Mouse (Mus musculus): ENCODE measurements around the gene Rerg. TPM values are rescaled to one million over a fixed set of nuclear protein-coding genes. Genes with fewer than 3 reads are reported as not detected.

Gene Rerg
- polyA plus RNA-seq, 1 experiment, result not detected

DNA sequence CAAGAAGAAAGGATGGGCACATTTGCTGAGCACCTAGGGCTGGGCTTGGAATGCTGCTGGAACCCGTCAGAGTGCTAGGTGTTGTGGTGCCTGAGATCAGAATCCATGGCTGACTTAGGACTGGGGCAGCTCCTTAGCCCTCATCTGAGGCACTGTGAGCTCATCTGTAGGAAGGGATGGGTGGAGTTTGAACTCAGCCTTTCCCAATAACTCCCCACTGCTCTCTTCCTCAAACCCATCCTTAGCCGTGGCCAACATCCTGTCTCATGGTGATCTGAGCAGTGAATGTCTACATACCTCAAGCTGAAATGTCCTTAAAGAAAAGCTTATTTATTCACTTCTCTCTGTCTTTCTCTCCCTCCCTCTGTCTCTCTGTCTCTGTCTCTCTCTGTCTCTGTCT lies 19.3 kb downstream of the Rerg start:
- H3K36me3 ChIP-seq (replicated peaks; ENCODE audit: low read length), result no peaks in the 10 kb centered on the region
- no peaks in the 10 kb centered on the region for H3K27me3 ChIP-seq (replicated peaks)
- no peak overlapping the region for H3K4me3 ChIP-seq (replicated peaks)
- no peak for TF ChIP-seq FLI1 (IDR thresholded peaks at IDR 0.05; ENCODE audit: low read length)
- no peak for TF ChIP-seq GATA1 (IDR thresholded peaks at IDR 0.05; ENCODE audit: borderline replicate concordance, low read length)
- peaks cover 13% of the 10 kb centered on the region for H3K9me3 ChIP-seq
- no peaks in the 10 kb centered on the region for H3K4me1 ChIP-seq

DNA sequence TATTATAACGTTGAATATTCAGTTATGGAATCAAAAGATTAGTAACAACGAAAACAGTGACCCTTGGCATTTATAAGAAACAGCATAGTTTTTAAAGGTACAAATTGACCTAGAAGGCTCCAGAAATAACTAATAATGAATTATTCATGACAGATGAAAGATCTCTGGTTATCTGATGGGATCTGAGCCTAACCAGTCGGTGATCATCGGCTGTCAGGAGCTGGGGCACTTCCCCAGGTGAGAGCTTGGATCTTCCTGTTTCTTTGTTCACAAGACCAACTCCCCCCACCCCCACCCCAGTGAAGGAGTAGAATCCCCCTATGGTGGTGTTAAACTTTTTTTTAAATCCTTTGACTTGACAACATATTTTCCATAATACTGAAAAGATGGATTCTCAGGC lies 20.5 kb downstream of the Rerg start:
- Histone ChIP-seq H3K4me1 (no peaks in the 10 kb centered on the region), H3K9me3 (peaks cover 16% of the 10 kb centered on the region), H3K4me3 (replicated peaks) (no peak overlapping the region), H3K27me3 (replicated peaks) (no peaks in the 10 kb centered on the region), H3K36me3 (replicated peaks; ENCODE audit: low read length) (no peaks in the 10 kb centered on the region)
- TF ChIP-seq FLI1 (IDR thresholded peaks at IDR 0.05; ENCODE audit: low read length) (no peak), GATA1 (IDR thresholded peaks at IDR 0.05; ENCODE audit: borderline replicate concordance, low read length) (no peak)

DNA sequence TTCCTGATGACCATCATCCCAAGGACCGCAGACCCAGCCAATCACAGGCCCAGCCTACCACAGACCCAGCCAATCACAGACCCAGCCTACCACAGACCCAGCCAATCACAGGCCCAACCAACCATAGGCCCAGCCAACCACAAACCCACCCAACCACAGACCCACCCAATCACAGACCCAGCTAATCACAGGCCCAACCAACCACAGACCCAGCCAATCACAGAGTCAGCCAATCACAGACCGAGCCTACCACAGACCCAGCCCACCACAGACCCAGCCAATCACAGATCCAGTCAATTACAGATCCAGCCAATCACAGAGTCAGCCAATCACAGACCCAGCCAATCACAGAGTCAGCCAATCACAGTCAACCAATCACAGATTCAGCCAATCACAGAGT lies 23.4 kb downstream of the Rerg start:
- Histone ChIP-seq H3K4me3 (replicated peaks) (no peak overlapping the region), H3K9me3 (peaks cover 14% of the 10 kb centered on the region), H3K36me3 (replicated peaks; ENCODE audit: low read length) (no peaks in the 10 kb centered on the region), H3K4me1 (no peaks in the 10 kb centered on the region), H3K27me3 (replicated peaks) (no peaks in the 10 kb centered on the region)
- no peak for TF ChIP-seq FLI1 (IDR thresholded peaks at IDR 0.05; ENCODE audit: low read length)
- no peak for TF ChIP-seq GATA1 (IDR thresholded peaks at IDR 0.05; ENCODE audit: borderline replicate concordance, low read length)

DNA sequence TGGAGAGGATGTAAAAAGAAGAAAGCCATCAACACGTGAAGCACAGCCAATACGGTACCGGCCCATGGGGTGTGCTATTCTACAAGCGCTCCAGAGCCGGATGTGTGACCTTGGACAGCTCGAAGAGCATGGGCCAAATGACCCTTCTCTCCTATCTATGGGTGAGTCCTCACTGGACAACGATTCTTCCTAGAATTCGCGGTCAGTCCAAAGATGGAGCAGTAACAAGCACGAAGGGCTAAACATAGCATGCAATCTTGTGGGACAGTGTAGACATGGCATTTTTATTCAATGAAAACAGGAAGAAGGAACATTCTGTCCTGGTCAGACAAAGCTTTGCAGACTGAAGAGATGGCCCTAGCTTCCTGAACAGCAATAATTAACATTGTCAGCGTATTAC lies 24.7 kb downstream of the Rerg start:
- no peaks in the 10 kb centered on the region for H3K27me3 ChIP-seq (replicated peaks)
- no peaks in the 10 kb centered on the region for H3K4me1 ChIP-seq
- no peak overlapping the region for H3K4me3 ChIP-seq (replicated peaks)
- H3K36me3 ChIP-seq (replicated peaks; ENCODE audit: low read length), result no peaks in the 10 kb centered on the region
- TF ChIP-seq GATA1 (IDR thresholded peaks at IDR 0.05; ENCODE audit: borderline replicate concordance, low read length) (no peak), FLI1 (IDR thresholded peaks at IDR 0.05; ENCODE audit: low read length) (no peak)
- peaks cover 14% of the 10 kb centered on the region for H3K9me3 ChIP-seq

DNA sequence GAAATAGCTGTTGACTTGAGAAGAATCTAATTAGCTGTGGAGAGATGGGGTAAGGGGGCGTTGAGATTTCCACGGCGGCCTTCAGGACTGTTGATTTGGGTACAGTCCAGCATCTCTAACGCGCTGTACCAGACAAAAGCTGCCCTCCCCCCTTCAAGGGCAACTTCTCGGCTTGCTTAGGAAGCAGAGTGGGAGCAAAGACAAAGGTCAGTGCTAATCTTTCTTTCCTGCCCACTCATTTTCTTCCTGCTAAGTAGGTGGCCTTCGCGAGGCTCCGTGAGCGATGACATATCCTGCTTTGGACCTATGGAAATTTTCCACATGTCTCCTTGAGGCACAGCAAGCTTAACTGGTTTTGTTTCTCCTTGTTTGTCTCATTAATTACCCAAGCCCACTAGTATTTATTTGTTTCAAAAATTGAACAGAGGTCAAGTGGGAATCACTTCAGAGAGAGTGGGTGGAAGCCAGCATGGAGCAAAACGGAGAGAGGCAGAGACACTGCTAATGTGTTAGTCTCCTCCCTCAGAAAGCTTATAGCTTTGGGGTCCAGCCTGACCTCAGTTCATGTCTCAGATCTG lies 25.2 kb downstream of the Rerg start:
- H3K9me3 ChIP-seq, result peaks cover 14% of the 10 kb centered on the region
- H3K27me3 ChIP-seq (replicated peaks), result no peaks in the 10 kb centered on the region
- H3K4me1 ChIP-seq, result no peaks in the 10 kb centered on the region
- H3K4me3 ChIP-seq (replicated peaks), result no peak overlapping the region
- TF ChIP-seq GATA1 (IDR thresholded peaks at IDR 0.05; ENCODE audit: borderline replicate concordance, low read length) (no peak), FLI1 (IDR thresholded peaks at IDR 0.05; ENCODE audit: low read length) (no peak)
- H3K36me3 ChIP-seq (replicated peaks; ENCODE audit: low read length), result no peaks in the 10 kb centered on the region

DNA sequence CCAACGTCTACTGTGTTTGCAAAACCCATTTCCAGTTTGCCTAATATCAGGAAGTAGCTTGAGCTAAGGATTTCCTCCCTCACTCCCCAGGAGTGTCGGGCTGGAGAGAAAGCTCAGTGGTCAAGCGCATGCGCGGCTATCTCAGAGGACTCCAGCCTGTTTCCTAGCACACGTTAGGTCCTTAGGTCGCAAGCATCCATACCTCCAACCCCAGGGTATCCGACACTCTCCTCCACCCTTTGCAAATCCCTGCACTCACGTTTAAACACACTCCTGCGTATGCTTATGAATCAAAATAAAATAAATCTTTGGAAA lies 25.8 kb downstream of the Rerg start:
- TF ChIP-seq FLI1 (IDR thresholded peaks at IDR 0.05; ENCODE audit: low read length), result no peak
- no peak for TF ChIP-seq GATA1 (IDR thresholded peaks at IDR 0.05; ENCODE audit: borderline replicate concordance, low read length)
- no peaks in the 10 kb centered on the region for H3K4me1 ChIP-seq
- peaks cover 14% of the 10 kb centered on the region for H3K9me3 ChIP-seq
- no peaks in the 10 kb centered on the region for H3K36me3 ChIP-seq (replicated peaks; ENCODE audit: low read length)
- no peaks in the 10 kb centered on the region for H3K27me3 ChIP-seq (replicated peaks)
- no peak overlapping the region for H3K4me3 ChIP-seq (replicated peaks)

DNA sequence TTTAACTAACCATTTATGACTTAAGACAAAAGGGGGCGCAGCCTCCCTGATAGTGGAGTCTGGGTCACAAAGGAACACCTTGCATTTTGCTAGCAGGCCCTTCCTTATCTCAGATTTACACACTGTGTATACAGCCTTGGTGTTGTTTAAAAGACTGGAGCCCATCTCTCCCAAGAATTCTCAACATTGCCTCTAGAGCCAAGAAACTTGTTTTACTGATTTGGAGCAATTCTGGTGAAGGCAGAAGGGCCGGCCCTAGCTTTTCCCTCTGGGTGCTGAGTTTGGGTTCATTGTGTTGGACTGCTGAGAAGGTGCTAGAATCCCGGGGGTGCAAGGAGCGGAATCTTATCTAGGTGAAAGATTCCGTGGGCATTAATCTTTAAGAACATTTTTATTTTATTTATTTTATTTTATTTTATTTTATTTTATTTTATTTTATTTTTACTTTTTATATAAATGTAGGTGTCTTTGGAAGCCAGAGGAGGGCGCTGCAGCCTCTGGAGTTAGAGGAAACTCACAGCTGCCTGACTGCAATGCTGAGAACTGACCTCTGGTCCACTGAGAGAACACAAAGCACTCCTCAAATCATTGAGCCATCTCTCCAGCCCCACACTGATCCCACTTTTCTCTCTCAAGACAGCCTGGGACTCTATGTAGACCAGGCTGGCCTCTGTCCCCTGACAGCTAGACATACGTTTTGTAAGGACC lies 26.3 kb downstream of the Rerg start:
- no peaks in the 10 kb centered on the region for H3K4me1 ChIP-seq
- no peaks in the 10 kb centered on the region for H3K36me3 ChIP-seq (replicated peaks; ENCODE audit: low read length)
- peaks cover 14% of the 10 kb centered on the region for H3K9me3 ChIP-seq
- TF ChIP-seq GATA1 (IDR thresholded peaks at IDR 0.05; ENCODE audit: borderline replicate concordance, low read length) (no peak), FLI1 (IDR thresholded peaks at IDR 0.05; ENCODE audit: low read length) (no peak)
- no peak overlapping the region for H3K4me3 ChIP-seq (replicated peaks)
- no peaks in the 10 kb centered on the region for H3K27me3 ChIP-seq (replicated peaks)

DNA sequence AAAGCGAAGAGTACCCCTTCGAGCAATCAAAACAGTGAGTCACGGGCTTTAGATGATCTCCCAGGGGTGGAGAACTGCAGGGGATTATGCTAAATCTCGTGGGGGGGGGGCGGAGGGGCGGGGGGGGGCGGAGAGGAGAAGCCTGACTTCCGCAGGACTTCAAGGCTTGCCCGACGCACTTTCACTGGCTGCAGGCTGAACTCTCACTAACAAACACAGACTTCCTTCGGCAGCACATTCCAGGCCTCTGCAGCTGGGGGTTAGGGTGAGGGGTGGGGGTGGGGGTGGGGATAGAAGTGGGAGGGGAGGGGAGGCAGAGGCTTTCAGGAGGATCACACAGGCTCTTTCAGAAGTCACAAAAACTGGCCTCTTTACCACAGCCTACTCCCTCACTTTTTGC lies 27.5 kb downstream of the Rerg start:
- no peak overlapping the region for H3K4me3 ChIP-seq (replicated peaks)
- no peaks in the 10 kb centered on the region for H3K27me3 ChIP-seq (replicated peaks)
- no peaks in the 10 kb centered on the region for H3K4me1 ChIP-seq
- TF ChIP-seq FLI1 (IDR thresholded peaks at IDR 0.05; ENCODE audit: low read length) (no peak), GATA1 (IDR thresholded peaks at IDR 0.05; ENCODE audit: borderline replicate concordance, low read length) (no peak)
- H3K36me3 ChIP-seq (replicated peaks; ENCODE audit: low read length), result no peaks in the 10 kb centered on the region
- H3K9me3 ChIP-seq, result peaks cover 14% of the 10 kb centered on the region

DNA sequence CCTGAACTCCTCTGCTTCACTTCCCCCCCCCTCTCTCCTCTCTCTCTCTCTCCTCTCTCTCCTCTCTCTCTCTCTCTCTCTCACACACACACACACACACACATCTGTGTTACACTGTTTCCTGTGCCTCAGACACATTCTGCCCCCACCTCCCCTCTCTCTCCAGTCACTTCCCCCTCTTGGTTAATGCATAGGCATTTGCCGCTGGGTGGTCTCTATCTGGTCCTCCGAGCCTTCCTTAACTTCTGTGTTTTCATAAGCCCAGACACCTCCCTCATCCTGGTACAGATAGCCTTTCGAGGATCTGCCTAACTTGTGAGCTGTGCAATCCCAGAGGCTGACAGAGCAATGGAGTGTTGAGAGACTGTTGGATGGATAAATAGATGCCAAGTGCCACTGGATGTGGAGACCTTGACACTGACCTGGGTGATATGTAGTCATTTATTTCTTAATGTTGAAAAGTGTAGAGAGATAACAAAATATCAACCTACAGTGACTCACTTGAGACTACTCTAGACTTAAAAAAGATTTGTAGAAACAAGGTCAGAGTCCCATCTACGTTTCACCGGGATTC lies 29.0 kb downstream of the Rerg start:
- H3K4me1 ChIP-seq, result no peaks in the 10 kb centered on the region
- TF ChIP-seq GATA1 (IDR thresholded peaks at IDR 0.05; ENCODE audit: borderline replicate concordance, low read length) (no peak), FLI1 (IDR thresholded peaks at IDR 0.05; ENCODE audit: low read length) (no peak)
- H3K4me3 ChIP-seq (replicated peaks), result no peak overlapping the region
- no peaks in the 10 kb centered on the region for H3K27me3 ChIP-seq (replicated peaks)
- no peaks in the 10 kb centered on the region for H3K36me3 ChIP-seq (replicated peaks; ENCODE audit: low read length)
- peaks cover 10% of the 10 kb centered on the region; the same call in 1 of the 2 replicates for H3K9me3 ChIP-seq

DNA sequence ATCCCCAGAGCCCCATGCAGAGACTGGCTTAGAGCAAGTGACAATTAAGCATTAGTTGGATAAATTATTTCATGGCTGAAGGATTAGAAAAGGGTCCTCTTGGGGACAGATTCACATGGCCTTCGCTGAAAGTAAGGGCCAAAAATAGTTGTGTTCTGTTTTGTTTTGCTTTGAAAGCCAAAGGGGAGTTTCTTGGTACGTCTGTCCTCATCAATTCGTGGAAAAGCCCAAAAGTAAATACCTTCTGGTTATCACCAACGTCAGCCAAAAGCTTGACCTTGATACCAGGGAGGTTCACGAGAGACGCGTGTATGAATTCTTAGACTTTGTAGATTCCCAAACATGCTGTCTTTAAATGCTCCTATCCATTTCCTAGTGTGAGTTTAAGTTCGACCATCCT lies 31.5 kb downstream of the Rerg start:
- Histone ChIP-seq H3K36me3 (replicated peaks; ENCODE audit: low read length) (no peaks in the 10 kb centered on the region), H3K4me1 (no peaks in the 10 kb centered on the region), H3K4me3 (replicated peaks) (no peak overlapping the region), H3K27me3 (replicated peaks) (no peaks in the 10 kb centered on the region), H3K9me3 (peaks cover 5% of the 10 kb centered on the region; the same call in 1 of the 2 replicates)
- TF ChIP-seq FLI1 (IDR thresholded peaks at IDR 0.05; ENCODE audit: low read length) (no peak), GATA1 (IDR thresholded peaks at IDR 0.05; ENCODE audit: borderline replicate concordance, low read length) (no peak)

Measured in megakaryocyte, embryonic 14.5 days (primary cell).